8 mouse cellular contexts compared by ENCODE assay signal in genomic region chr17:6317339-6317985, GRCm38 (mm10). TPM values are rescaled to one million over a fixed set of nuclear protein-coding genes. Genes with fewer than 3 reads are reported as not detected.
A peak's percentile ranks its signal among the peaks of the same experiment; 100 is the strongest.
DNase-seq lines count a peak whose midpoint lies in the region; ATAC-seq lines count a peak whose summit lies in the region.
"Not testable (repeated sequence)": the region's sequence is repeated elsewhere in the genome, so short reads cannot be mapped to it uniquely, and the experiment has no call there.

TSS of gene Dynlt1a (minus strand) at chr17:6317500.

- H3K4me2 ChIP-seq in lung, embryonic 16.5 days (ENCODE audit: low read depth, low read length), result peak within 1 kb of the TSS; percentile 56

- WGBS in hindbrain, embryonic 10.5 days, result 10% methylated on average over 23 of the region's 23 CpGs
- 6% methylated on average over 23 of the region's 23 CpGs for WGBS in lung, embryonic 16.5 days

- peak within 1 kb of the TSS; percentile 45 for H3K9ac ChIP-seq in lung, embryonic 16.5 days (ENCODE audit: low read length)

- ATAC-seq in frontal cortex, adult (ENCODE audit: low TSS enrichment), result peak; percentile 49
- ATAC-seq in lung, embryonic 16.5 days (ENCODE audit: low read depth), result peak; percentile 97

- H3K9me3 ChIP-seq in hindbrain, embryonic 10.5 days; lung, embryonic 16.5 days (ENCODE audit: control insufficient read depth, low read length): not testable (repeated sequence)

- not testable (repeated sequence) for H3K27me3 ChIP-seq in hindbrain, embryonic 10.5 days (ENCODE audit: insufficient read depth, poor library complexity, severe bottlenecking); lung, embryonic 16.5 days (ENCODE audit: control insufficient read depth, insufficient read depth, low read depth, low read length)

- H3K4me3 ChIP-seq in hindbrain, embryonic 10.5 days, result peak within 1 kb of the TSS; percentile 53
- peak within 1 kb of the TSS; percentile 46 for H3K4me3 ChIP-seq in lung, embryonic 16.5 days (ENCODE audit: low read length)

- peak; percentile 96 for DNase-seq in Muller cell, postnatal 12 days (ENCODE audit: inconsistent ontology term)
- peak; percentile 100 for DNase-seq in cerebellum, adult 9-10 months
- DNase-seq in hindbrain, embryonic 10.5 days (ENCODE audit: low spot score), result peak; percentile 98
- DNase-seq in layer of hippocampus, adult 9-11 months, result peak; percentile 95
- DNase-seq in ovary, adult 18-20 months (ENCODE audit: low spot score), result peak; percentile 96
- peak; percentile 84 for DNase-seq in thymus, postnatal 0 days (ENCODE audit: low spot score)

- not testable (repeated sequence) for H3K36me3 ChIP-seq in hindbrain, embryonic 10.5 days; lung, embryonic 16.5 days (ENCODE audit: control insufficient read depth, insufficient read depth, low read length)

- not testable (repeated sequence) for H3K4me1 ChIP-seq in hindbrain, embryonic 10.5 days (replicated peaks); lung, embryonic 16.5 days (replicated peaks; ENCODE audit: control insufficient read depth, insufficient read depth, low read length)

- H3K27ac ChIP-seq in hindbrain, embryonic 10.5 days, result peak within 1 kb of the TSS; percentile 62
- not testable (repeated sequence) for H3K27ac ChIP-seq in lung, embryonic 16.5 days (ENCODE audit: low read length)

RNA-seq across cellular contexts. Expression of gene Dynlt1a, which starts in this region (rescaled TPM):
- polyA plus RNA-seq in hindbrain, embryonic 10.5 days (2016; fragmentation: Nextera tagmentation; extraction: Ambion mirVana), result 26.0 and 36.0 TPM in 2 replicates
- 17.4 and 18.4 TPM in 2 replicates for polyA plus RNA-seq in lung, embryonic 16.5 days (2015; fragmentation: Nextera tagmentation; extraction: Ambion mirVana)
- 14.1 and 16.5 TPM in 2 replicates for polyA plus RNA-seq in thymus, postnatal 0 days (2015; fragmentation: Nextera tagmentation; extraction: Ambion mirVana)
